Mouse (Mus musculus) cortical plate, adult 2 months (tissue): Measurements from ENCODE around the gene Edem2.

Experiments used
- CTCF ChIP-seq: fragments of 200-500 bp; IDR thresholded peaks from 2 replicates; pipeline ENCODE4 v1.5.1; 2011; ENCODE audit warnings: mild to moderate bottlenecking, control low read depth, low read length; ENCODE audit not compliant: insufficient read depth; ENCODE audit errors: extremely low read depth
- POLR2A ChIP-seq: fragments of 200-500 bp; IDR thresholded peaks from 2 replicates; pipeline ENCODE4 v1.6.1; 2011; ENCODE audit warnings: mild to moderate bottlenecking, low read length, control low read depth; ENCODE audit not compliant: insufficient read depth; ENCODE audit errors: extremely low read depth

- TF ChIP-seq CTCF (no peak), POLR2A (peak; percentile 89)
Measured at GRCm38 (mm10) chr2:155729158-155729645, at the start of gene Edem2.
